Mouse (Mus musculus): ENCODE data around the gene Psg29.

- no peak for TF ChIP-seq CTCF (IDR thresholded peaks at IDR 0.05)
- TF ChIP-seq POLR2A (IDR thresholded peaks at IDR 0.05; ENCODE audit: insufficient read depth, low read depth, low read length), result no peak
Measured at GRCm38 (mm10) chr7:17156885-17157677, 46.2 kb upstream of the Psg29 start.
